Mouse (Mus musculus) embryonic facial prominence, embryonic 15.5 days (tissue): Measurements from ENCODE around the gene Ppm1l. TPM values are rescaled to one million over a fixed set of nuclear protein-coding genes. Genes with fewer than 3 reads are reported as not detected.

ENCODE experiments used
- ATAC-seq: fragments of 200-750 bp; cut with Nextera tagmentation; 2 replicates; pipeline ENCODE4 v1.8.0; 2017; ENCODE audit warnings: low read depth, moderate TSS enrichment; ENCODE audit not compliant: insufficient number of reproducible peaks, low FRiP score, low TSS enrichment
- H3K27ac ChIP-seq: fragments of 300-500 bp; sonication (generic); replicated peaks from 2 replicates; pipeline ENCODE4 v1.5.1; 2015; ENCODE audit warnings: mild to moderate bottlenecking, inconsistent platforms
- H3K27me3 ChIP-seq: fragments of 300-500 bp; sonication (generic); 2 replicates; pipeline ENCODE4 v1.6.1; 2015; ENCODE audit warnings: inconsistent platforms
- H3K36me3 ChIP-seq: fragments of 300-500 bp; sonication (generic); 2 replicates; pipeline ENCODE4 v1.6.1; 2015; ENCODE audit warnings: mild to moderate bottlenecking, inconsistent platforms
- H3K4me1 ChIP-seq: fragments of 300-500 bp; sonication (generic); 2 replicates; pipeline ENCODE4 v1.6.1; 2015; ENCODE audit warnings: inconsistent platforms
- H3K4me2 ChIP-seq: fragments of 300-500 bp; sonication (generic); replicated peaks from 2 replicates; pipeline ENCODE4 v1.6.1; 2015; ENCODE audit warnings: mild to moderate bottlenecking, inconsistent platforms
- H3K4me3 ChIP-seq: fragments of 300-500 bp; sonication (generic); replicated peaks from 2 replicates; pipeline ENCODE4 v1.5.1; 2015; ENCODE audit warnings: mild to moderate bottlenecking, inconsistent platforms
- H3K9ac ChIP-seq: fragments of 300-500 bp; sonication (generic); 2 replicates; pipeline ENCODE4 v1.6.1; 2015; ENCODE audit warnings: inconsistent platforms
- H3K9me3 ChIP-seq: fragments of 300-500 bp; sonication (generic); replicated peaks from 2 replicates; pipeline ENCODE4 v1.6.1; 2016; ENCODE audit warnings: inconsistent platforms
- WGBS: fragments of 180-500 bp; shearing (Covaris S2); methylation state at CpG from one replicate; pipeline ENCODE4 v1.1.7; 2015; 5-methylcytosine and 5-hydroxymethylcytosine counted together
- polyA plus RNA-seq: library from polyadenylated mRNA; unstranded; fragments of >200 nt; fragmentation: Nextera tagmentation; extraction: Ambion mirVana; gene quantifications from 2 replicates; pipeline ENCODE4 v1.2.1, GENCODE M21; 2015

Gene Ppm1l
- polyA plus RNA-seq, 1 experiment from 2014 or later: 7.3 TPM

DNA sequence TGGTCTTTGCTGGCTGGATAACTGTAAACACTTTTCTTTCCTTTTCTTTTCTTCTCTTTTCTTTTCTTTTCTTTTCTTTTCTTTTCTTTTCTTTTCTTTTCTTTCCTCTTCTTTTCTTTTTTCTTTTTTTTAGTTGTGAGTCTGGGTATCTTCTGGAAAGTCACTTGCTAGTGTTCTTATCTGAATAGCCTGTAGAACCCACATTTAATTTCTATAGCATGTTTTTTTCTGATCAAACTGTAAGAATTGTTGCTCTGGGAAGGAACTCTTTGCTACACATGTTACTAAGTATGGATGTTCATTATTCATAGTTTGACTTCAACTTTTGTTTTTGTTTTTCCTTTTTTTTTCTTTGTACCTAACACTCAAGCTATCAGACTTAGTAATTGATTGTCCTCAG lies 24.3 kb downstream of the Ppm1l start:
- Histone ChIP-seq H3K4me3 (no peak overlapping the region), H3K36me3 (no peaks in the 10 kb centered on the region), H3K4me2 (no peak overlapping the region), H3K9me3 (no peaks in the 10 kb centered on the region), H3K27ac (no peak overlapping the region), H3K4me1 (0 out of 2 replicates have a peak, but pooled peaks cover 3% of the 10 kb centered on the region), H3K9ac (no peak overlapping the region), H3K27me3 (no peaks in the 10 kb centered on the region)
- ATAC-seq: no peak

DNA sequence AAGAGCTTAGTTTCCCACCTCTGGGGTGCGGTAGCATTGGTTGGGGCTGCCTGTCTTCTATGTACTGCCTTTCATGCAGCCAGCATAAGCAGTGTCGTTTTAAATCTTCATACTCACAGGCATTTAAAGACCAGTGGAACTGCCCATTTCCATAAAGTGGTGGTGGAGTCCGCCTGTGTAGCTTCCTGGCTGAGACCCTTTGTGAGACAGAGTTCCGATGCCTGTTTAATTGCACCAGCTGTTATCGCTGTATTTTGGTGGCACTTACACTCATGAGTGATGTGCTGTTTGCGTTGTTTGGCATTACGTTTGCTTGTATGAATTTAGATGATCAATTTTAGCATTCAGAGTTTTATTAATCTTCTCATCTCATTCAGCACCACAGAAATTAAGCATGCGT lies 24.9 kb downstream of the Ppm1l start:
- H3K27ac ChIP-seq: no peak overlapping the region
- no peaks in the 10 kb centered on the region for H3K36me3 ChIP-seq
- no peak overlapping the region for H3K4me3 ChIP-seq
- no peaks in the 10 kb centered on the region for H3K27me3 ChIP-seq
- WGBS: 78% methylated on average over 8 of the region's 8 CpGs
- 0 out of 2 replicates have a peak, but pooled peaks cover 3% of the 10 kb centered on the region for H3K4me1 ChIP-seq
- no peaks in the 10 kb centered on the region for H3K9me3 ChIP-seq
- no peak for ATAC-seq
- H3K9ac ChIP-seq: no peak overlapping the region
- no peak overlapping the region for H3K4me2 ChIP-seq

DNA sequence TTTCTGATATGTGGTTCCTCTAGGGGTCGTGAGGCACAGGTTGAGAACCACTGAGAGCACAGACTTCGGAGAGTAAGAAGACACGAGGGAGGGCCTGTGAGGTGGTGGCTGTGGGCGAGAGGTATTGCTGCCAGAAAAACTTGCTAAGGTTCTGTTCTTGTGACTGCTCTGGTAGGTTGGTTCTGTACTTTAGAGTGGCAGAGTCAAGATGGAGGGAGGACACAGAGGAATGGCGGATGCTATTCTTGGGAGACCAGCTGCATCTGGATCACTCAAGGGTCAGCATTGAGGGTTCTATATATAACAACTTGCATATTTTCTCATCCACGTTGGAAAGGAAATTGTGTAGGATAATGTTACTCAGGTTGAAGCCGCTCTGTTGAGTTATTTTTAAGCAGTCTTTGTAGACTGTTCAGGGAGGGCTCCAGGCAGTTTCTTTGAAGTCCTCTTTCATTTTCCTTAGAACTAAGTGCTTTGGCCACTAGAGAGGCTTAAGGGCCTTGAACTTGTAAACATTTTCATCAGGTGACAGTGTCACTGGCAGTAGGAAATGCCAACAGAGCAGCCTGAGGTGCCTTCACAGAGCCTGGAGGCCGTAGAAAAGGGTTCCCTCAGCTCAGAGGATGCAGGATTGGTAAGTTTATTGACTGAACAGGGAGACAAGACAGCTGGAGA lies 25.7 kb downstream of the Ppm1l start:
- H3K4me3 ChIP-seq: no peak overlapping the region
- ATAC-seq: no peak

DNA sequence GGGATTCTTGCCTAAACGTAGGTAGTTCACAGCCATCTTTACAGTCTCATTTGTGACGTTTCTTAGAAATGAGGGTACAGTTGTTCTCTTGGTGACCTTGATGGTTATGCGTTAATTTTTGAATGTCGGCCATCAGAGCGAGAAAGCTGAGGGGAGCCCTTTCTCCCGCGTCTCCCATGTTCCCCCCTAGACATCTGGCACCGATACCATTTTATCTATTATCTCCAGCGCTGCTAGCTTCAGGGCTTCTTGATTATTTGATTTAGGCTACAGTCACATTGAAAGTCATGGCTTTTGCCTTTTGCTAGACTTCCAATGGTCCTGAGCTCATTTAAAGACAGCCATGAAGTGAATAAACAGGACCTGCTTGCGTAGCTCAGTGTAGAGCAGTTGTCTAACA lies 26.5 kb downstream of the Ppm1l start:
- Histone ChIP-seq H3K4me1 (0 out of 2 replicates have a peak, but pooled peaks cover 3% of the 10 kb centered on the region), H3K27ac (no peak overlapping the region), H3K9me3 (no peaks in the 10 kb centered on the region), H3K9ac (no peak overlapping the region), H3K4me2 (no peak overlapping the region), H3K27me3 (no peaks in the 10 kb centered on the region), H3K36me3 (no peaks in the 10 kb centered on the region), H3K4me3 (no peak overlapping the region)
- ATAC-seq: no peak
- 74% methylated on average over 10 of the region's 10 CpGs for WGBS

More for the DNA sequence above, 25.7 kb downstream of the Ppm1l start:
- 0 out of 2 replicates have a peak, but pooled peaks cover 3% of the 10 kb centered on the region for H3K4me1 ChIP-seq
- H3K9ac ChIP-seq: no peak overlapping the region
- no peak overlapping the region for H3K27ac ChIP-seq
- H3K9me3 ChIP-seq: no peaks in the 10 kb centered on the region
- WGBS: 57% methylated on average over 8 of the region's 8 CpGs
- H3K36me3 ChIP-seq: no peaks in the 10 kb centered on the region
- no peaks in the 10 kb centered on the region for H3K27me3 ChIP-seq
- no peak overlapping the region for H3K4me2 ChIP-seq

DNA sequence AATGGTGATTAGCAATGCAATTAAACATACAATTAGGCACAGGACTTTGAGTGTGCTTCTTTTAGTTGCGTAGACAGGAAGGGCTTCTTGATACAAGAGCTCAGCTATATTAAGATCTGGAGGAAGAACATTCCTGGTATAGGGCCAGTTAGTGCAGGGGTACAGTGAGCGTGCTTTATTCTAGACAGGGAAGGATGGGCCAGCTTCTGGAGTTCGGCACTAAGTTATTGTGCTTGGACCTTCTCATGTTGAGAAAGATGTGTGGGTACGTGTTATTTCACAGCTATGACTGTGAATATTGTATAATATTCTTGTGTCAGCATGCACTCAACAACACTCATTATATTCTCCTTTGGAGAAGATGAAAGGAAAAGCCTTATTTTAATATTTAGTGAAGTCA lies 29.9 kb downstream of the Ppm1l start:
- Histone ChIP-seq H3K9me3 (no peaks in the 10 kb centered on the region), H3K4me1 (0 out of 2 replicates have a peak, but pooled peaks cover 3% of the 10 kb centered on the region), H3K27me3 (no peaks in the 10 kb centered on the region), H3K4me2 (no peak overlapping the region), H3K36me3 (no peaks in the 10 kb centered on the region), H3K9ac (no peak overlapping the region), H3K27ac (no peak overlapping the region), H3K4me3 (no peak overlapping the region)
- no peak for ATAC-seq
- WGBS: 91% methylated on average over 4 of the region's 4 CpGs

DNA sequence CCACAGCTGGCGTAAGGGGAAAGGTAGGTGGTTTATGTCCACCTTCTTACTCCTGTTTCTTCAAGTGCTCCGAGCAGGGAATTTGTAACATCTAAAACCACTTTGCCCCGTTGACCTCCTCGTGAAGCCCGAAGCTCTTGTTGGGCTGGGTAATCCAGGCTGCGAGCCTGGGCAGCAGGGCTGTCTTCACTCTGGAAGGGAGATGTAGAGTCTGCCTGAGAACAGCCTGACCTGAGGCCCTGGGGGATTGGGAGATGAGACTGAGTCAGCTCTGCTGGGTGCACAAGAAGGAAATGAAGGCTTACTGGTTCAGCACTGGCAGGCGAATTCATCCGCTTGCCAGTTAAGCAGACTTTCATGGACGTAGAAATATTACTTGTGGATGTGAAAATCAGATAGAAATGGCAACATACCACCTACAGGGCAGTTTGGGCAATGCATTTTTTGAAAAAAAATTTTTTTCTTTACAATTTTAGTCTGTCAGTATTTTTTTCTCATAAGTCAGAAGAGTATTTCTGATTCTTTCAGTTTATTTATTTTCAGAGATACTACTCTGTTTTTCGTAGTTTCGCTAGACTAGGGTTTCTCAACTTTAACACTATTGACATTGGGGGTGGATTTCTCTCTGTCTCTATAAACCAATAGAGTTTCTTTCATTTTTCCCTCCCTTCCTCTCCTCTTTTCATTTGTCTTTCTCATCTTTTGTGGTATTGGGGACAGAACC lies 31.7 kb downstream of the Ppm1l start:
- H3K4me2 ChIP-seq: no peak overlapping the region
- H3K9ac ChIP-seq: no peak overlapping the region

DNA sequence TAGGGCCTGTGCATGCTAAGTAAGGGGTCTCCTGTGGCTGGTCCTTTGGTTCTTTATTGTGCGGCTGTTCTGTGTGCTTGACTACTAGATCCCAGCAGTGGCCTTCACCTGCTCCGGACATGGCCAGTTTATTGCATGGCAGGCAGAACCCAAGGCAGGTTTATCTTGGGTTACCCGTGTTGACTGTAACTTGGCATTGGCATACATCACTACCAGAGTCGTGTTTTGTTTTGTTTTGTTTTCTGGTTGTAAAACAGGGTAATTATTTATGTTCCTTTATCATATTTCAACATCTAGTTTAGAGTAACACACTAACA lies 32.2 kb downstream of the Ppm1l start:
- ATAC-seq: no peak
- Histone ChIP-seq H3K4me1 (no peaks in the 10 kb centered on the region), H3K27me3 (no peaks in the 10 kb centered on the region), H3K4me2 (no peak overlapping the region), H3K9ac (no peak overlapping the region), H3K4me3 (no peak overlapping the region), H3K27ac (no peak overlapping the region), H3K9me3 (no peaks in the 10 kb centered on the region), H3K36me3 (no peaks in the 10 kb centered on the region)
- WGBS: 87% methylated on average over 4 of the region's 4 CpGs

More for the DNA sequence above, 31.7 kb downstream of the Ppm1l start:
- no peaks in the 10 kb centered on the region for H3K9me3 ChIP-seq
- no peaks in the 10 kb centered on the region for H3K27me3 ChIP-seq
- no peak overlapping the region for H3K27ac ChIP-seq
- 70% methylated on average over 11 of the region's 11 CpGs for WGBS
- no peak overlapping the region for H3K4me3 ChIP-seq
- no peak for ATAC-seq
- H3K36me3 ChIP-seq: no peaks in the 10 kb centered on the region
- no peaks in the 10 kb centered on the region for H3K4me1 ChIP-seq

DNA sequence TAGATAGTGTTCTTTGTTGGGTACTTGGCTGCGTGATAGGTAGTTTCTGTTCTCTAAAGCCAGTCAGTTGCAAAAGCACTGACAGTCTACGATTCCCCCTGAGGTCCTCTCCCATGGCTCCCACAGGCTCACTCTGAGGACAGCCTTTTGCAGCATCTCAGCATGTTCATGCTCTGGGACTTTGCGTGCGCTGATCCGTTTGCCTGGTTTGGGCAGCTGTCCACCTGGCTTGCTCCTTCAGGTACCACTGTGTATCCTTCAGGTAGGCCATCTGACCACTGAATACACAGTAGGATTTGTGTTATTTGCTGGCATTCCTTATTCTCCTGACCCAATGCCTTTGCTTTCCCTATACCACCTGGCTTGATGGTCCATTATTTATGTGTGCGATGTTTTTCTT lies 33.3 kb downstream of the Ppm1l start:
- no peak overlapping the region for H3K4me3 ChIP-seq
- no peaks in the 10 kb centered on the region for H3K4me1 ChIP-seq
- no peaks in the 10 kb centered on the region for H3K9me3 ChIP-seq
- no peak for ATAC-seq
- no peaks in the 10 kb centered on the region for H3K36me3 ChIP-seq
- no peak overlapping the region for H3K9ac ChIP-seq
- WGBS: 92% methylated on average over 6 of the region's 6 CpGs
- H3K4me2 ChIP-seq: no peak overlapping the region
- no peak overlapping the region for H3K27ac ChIP-seq
- H3K27me3 ChIP-seq: no peaks in the 10 kb centered on the region

DNA sequence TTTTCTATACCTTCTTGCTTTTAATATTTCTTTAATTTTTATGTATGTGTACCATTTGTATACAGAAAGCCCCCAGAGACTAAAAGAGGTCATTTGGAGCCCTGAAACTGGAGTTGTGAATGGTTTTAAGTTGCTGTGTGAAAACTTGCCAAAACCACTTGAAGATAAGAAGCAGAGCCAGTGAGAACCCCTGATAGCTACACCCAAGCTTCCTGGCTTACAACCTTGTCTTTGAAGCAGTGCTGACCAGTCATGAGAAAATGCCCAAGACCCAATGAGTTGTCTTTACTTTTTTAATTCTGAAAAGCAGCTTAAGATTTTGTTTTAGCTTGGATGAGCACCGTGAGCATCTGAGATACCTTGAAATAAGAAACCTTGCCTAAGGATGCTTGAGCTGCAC lies 35.5 kb downstream of the Ppm1l start:
- Histone ChIP-seq H3K4me2 (no peak overlapping the region), H3K36me3 (no peaks in the 10 kb centered on the region), H3K27me3 (no peaks in the 10 kb centered on the region), H3K27ac (no peak overlapping the region), H3K4me3 (no peak overlapping the region), H3K9ac (no peak overlapping the region), H3K4me1 (no peaks in the 10 kb centered on the region), H3K9me3 (no peaks in the 10 kb centered on the region)
- ATAC-seq: no peak
- WGBS: 76% methylated on average over 1 of the region's 1 CpGs

DNA sequence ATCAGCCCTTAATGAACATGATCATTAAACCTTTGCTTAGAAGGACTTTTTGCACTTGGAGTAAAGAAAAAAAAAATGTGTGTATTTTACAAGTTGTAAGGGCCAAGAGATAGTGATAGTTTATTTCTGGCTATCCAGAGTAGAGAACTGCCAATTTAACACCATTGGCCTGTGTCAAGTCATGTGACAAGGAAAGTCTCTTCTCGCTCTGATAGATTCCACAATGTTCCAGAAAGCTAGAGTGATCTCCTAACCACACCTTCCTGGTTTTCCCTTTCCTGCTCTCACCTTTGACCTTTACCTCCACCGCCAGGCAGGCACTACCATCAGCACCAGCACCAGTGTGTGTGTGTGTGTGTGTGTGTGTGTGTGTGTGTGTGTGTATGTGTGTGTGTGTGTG lies 38.0 kb downstream of the Ppm1l start:
- Histone ChIP-seq H3K27ac (no peak overlapping the region), H3K27me3 (no peaks in the 10 kb centered on the region), H3K36me3 (no peaks in the 10 kb centered on the region), H3K4me2 (no peak overlapping the region), H3K9me3 (no peaks in the 10 kb centered on the region), H3K4me3 (no peak overlapping the region), H3K4me1 (no peaks in the 10 kb centered on the region), H3K9ac (no peak overlapping the region)
- 87% methylated on average over 2 of the region's 2 CpGs for WGBS
- no peak for ATAC-seq

DNA sequence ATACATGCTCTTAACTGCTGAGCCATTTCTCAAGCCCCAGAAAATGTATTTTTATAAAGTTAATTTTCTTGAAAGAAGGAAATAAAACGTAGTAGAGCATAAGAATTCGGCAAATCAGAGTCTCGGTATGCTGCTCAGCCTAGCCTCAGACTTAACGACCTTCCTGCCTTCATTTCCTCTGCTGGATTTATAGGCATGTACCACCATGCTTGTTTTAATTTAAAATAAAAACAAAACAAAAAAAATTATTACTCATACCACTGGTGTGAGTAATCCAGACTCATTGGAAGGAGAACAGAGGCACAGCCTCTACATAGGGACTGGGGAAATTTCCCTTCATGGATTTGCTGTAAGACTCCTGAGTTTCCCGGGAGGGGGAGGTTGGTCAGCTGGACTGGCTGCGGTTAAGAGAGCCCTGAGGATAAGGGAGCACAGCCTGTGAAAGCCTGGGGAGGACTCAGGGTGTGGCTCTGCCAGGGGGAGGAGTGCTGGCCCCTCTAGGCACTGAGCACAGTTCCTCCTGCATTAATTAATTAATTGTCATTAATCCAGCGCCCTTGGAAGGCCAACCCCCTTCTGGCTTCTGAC lies 39.5 kb downstream of the Ppm1l start:
- Histone ChIP-seq H3K27me3 (no peaks in the 10 kb centered on the region), H3K4me2 (no peak overlapping the region), H3K4me3 (no peak overlapping the region), H3K27ac (no peak overlapping the region), H3K9me3 (no peaks in the 10 kb centered on the region), H3K4me1 (no peaks in the 10 kb centered on the region), H3K9ac (no peak overlapping the region), H3K36me3 (no peaks in the 10 kb centered on the region)
- WGBS: 60% methylated on average over 7 of the region's 7 CpGs
- no peak for ATAC-seq
